Mouse (Mus musculus) neutrophil, adult 83 days (primary cell): ENCODE data around the gene Zmym6. TPM values are rescaled to one million over a fixed set of nuclear protein-coding genes. Genes with fewer than 3 reads are reported as not detected.

Source experiments
- total RNA-seq, 2 experiments: library from RNA; stranded (reverse); gene quantifications; one replicate each; pipeline ENCODE4 v1.2.4; 2023

The Zmym6 gene
- 1 to 10 TPM; 7.0 TPM for total RNA-seq

DNA sequence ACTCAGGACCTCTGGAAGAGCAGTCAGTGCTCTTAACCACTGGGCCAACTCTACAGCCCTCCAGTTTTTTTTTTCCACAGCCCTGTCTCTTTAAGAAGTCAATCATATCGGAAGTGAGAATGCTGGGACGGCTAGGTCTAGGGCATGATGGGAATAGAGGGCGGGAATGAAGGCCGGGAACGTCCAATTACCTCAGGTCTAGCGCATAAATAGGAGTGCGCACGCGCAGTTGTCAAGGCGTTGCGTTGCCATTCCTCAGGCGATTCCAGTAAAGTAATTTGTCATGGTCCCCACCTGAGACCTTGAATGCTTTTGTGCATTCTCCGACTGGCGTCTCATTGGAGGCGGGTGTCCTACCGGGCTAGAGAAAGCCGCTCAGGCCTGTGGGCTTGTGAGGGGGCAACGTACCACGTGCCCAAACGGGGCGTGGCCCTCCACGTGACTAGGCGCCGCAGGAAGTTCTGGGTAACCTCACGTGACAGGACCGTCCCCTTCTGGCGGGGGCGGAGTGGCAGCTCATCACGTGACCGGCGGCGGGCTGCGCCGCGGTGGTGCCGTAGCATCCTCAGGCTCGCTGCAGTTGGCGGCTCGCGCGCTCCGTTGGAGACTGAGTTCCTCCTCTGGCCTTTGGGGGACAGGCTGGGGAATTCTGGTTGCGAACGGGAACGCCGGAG lies at the start of gene Zmym6:
Zmym6 (plus strand) TSS at position 509 of the 674 bp plus-strand sequence.

DNA sequence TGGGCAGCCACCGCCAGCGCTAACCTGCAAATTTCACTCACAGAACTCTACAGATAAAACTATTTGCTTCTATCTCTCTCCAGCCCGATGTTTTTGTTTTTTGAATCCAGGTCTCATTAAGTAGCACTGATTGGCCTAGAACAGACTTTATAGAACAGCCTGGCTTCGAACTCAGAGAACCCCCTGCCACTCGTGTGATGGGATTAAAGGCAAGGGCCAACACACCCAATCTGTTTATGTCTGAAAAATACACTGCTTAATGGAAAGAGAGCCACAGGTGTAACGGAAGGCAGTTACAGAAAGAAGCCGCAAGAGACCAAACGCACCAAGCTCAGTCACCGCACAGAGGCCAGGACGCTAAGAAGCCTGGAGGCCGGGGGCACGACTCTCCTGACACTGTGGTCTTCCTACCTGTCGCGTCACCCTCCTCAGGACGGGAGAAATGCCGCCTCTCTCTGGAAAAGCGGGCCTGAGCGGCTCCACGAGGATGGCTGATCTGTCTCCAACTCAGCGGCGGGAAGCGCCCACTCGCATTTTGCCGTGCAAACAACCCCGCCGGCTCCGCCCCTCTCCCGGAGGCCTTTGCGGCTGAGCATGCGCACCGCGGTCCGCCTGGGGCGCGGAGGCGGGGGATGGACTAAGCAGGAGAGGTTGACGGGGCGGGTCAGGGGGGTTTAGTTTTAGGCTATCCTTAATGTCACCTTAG lies 16.4 kb upstream of the Zmym6 start, which contains the start of gene Zmym1:
Zmym1 (minus strand) TSS at position 568 of the 706 bp plus-strand sequence.

DNA sequence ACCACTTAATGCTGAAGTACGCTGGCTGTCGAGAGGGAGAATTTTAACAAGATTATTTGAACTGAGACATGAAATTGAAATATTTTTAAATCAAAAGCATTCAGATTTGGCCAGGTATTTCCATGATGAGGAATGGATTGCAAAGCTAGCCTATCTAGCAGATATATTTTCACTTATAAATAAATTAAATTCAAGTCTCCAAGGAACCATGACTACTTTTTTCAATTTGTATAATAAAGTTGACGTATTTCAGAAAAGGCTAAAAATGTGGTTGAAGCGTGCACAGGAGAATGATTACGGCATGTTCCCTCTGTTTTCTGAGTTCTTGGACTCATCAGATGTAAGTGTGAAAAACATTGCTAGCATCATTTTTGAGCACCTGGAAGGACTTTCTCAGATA lies 46.2 kb downstream of the Zmym6 start, which contains the start of gene Tmem35b:
Tmem35b (plus strand) TSS at position 301 of the 400 bp plus-strand sequence.

DNA sequence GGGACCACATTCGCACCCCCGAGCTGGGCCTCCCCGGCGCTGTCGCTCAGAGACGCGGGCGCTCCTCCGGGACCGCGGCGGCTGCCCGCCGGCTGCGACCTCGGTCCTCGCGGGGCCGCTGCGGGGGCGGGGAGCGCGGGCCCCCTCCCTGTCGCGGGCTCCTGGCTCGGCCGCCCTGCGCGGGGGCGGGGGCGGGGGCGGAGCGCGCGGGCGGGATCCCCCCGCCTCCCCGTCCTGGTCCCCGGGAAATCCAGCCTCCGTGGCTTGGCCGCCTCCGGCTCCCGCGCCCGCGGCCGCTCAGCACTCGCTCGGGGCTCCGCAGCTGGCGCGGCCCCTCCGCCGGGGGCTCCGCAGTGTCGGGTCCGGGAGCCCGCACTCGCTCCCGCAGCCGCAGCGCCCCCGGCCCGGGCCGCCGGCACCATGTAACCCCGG lies 91.7 kb downstream of the Zmym6 start, which contains the start of gene Dlgap3:
Dlgap3 (plus strand) TSS at position 291 of the 432 bp plus-strand sequence.

Other genes with a start within 250 kb of the Zmym6 start
- gene Zmym4, start 109.2 kb upstream of the Zmym6 start, total RNA-seq, result 10 to 100 TPM; 14.4 to 15.9 TPM
- gene Sfpq, start 56.1 kb upstream of the Zmym6 start, total RNA-seq, result 100 to 1,000 TPM; 354 to 377 TPM
- 10 to 100 TPM in 1 of 2 experiments, 1 to 10 TPM in 1; 7.1 to 11.1 TPM for gene Zmym1, start 16.2 kb upstream of the Zmym6 start, total RNA-seq
- 1 to 10 TPM; 5.1 to 5.5 TPM for gene Tmem35b, start 46.3 kb downstream of the Zmym6 start, total RNA-seq
- not detected for gene Dlgap3, start 91.8 kb downstream of the Zmym6 start, total RNA-seq
- 10 to 100 TPM; 17.6 to 21.7 TPM for gene Smim12, start 166.4 kb downstream of the Zmym6 start, total RNA-seq
- not detected for gene Gja4, start 236.7 kb downstream of the Zmym6 start, total RNA-seq